Mouse (Mus musculus): Measurements from ENCODE around the gene Pqlc2. TPM values are rescaled to one million over a fixed set of nuclear protein-coding genes. Genes with fewer than 3 reads are reported as not detected.

The Pqlc2 gene
- total RNA-seq (2021) = 1 to 10 TPM; 3.9 TPM

- DNase-seq = peak; percentile 99
Measured at GRCm38 (mm10) chr4:139310171-139310898, at the start of gene Pqlc2, which contains the start of gene Akr7a5. Pqlc2 (minus strand) TSS chr4:139310708. Akr7a5 (plus strand) TSS chr4:139310744.

- DNase-seq = no peak
Measured at GRCm38 (mm10) chr4:139357211-139357610, 46.7 kb upstream of the Pqlc2 start.

GRCm38 (mm10) chr4:139352832-139353231, 42.3 kb upstream of the Pqlc2 start:
- no peak for DNase-seq

- peak; percentile 86 for DNase-seq
Measured at GRCm38 (mm10) chr4:139351931-139352711, 41.6 kb upstream of the Pqlc2 start, which contains the start of the genes Mrto4, Emc1 and Ubr4. Mrto4 (minus strand) TSS chr4:139352576. Emc1 (plus strand) TSS chr4:139352587. Ubr4 (plus strand) TSS chr4:139352609.

- DNase-seq = no peak
Measured at GRCm38 (mm10) chr4:139345416-139346019, 35.0 kb upstream of the Pqlc2 start.

GRCm38 (mm10) chr4:139343718-139344117, 33.2 kb upstream of the Pqlc2 start:
- peak; percentile 32 for DNase-seq

DNA sequence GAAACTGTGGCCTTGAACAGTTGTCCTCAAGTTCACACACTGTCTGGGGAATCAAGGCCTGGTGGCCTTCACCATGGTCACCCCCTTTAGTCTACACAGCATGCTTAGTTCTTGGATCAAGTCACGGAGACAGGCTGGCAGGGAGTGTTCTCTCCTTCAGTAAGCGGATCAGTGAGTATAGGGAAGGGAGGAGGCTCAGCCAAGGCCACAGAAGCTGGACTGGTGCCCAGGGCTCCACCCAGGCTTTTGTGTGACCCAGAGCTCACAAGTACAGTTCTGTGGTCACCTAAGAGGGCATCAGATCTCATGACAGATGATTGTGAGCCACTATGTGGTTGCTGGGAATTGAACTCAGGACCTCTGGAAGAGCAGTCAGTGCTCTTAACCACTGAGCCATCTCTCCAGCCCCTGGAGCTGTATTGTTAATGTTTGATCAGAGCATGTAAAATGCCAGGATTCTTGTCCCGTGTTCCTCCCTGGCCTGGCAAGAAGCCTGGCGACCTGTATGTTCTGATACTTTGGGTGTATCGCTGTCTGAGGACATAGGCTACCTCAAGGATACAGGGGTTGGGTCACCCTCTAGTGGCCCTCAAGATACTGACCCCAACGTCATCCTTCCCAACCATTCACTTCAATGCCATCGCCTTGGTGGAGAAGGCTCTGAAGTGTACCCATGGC, 31.2 kb upstream of the Pqlc2 start:
- DNase-seq = peak; percentile 29

DNA sequence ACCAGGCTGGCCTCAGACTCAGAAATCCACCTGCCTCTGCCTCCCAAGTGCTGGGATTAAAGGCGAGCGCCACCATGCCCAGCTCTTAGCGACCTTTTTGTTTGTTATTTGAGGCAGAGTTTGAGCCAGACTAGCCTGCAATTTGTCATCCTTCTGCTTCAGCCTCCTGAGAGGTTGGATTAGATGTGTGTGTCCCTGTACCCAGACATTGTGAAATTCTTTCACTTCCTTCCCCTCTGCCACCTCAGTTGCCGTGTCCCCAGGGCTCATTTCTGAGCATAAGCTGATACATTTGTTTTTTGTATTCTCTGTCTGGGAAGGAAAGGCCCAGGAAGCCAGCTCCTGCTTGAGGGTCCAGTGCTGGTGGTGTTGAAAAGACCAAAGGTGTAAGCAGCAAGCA, 30.3 kb upstream of the Pqlc2 start:
- no peak for DNase-seq

- DNase-seq = no peak
Measured at GRCm38 (mm10) chr4:139338145-139338544, 27.6 kb upstream of the Pqlc2 start.

- DNase-seq = peak; percentile 87
Measured at GRCm38 (mm10) chr4:139336822-139337483, 26.4 kb upstream of the Pqlc2 start.

- no peak for DNase-seq
Measured at GRCm38 (mm10) chr4:139335507-139335906, 25.0 kb upstream of the Pqlc2 start.

- no peak for DNase-seq
Measured at GRCm38 (mm10) chr4:139334631-139335295, 24.3 kb upstream of the Pqlc2 start.

DNA sequence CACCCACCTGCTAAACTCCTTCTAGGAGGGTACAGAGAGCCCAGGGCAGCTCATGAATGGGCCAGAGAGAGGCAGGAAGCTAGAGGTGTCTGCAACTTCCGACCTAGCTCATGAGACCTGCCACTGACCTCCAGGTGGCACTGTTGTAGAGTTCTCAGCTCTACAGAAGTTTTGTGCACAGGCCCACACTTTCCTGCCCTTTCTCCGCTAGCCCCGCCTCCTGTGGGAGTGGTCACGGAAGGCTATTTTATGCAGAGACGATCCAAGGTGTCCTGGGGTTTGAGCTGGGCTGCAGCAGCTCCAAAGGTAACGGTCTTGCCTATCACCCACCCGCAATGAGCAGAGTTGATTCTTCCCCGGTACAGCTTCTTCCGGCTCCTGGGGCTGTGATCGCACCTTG, 20.1 kb upstream of the Pqlc2 start:
- peak; percentile 81 for DNase-seq

- no peak for DNase-seq
Measured at GRCm38 (mm10) chr4:139319740-139320139, 9.2 kb upstream of the Pqlc2 start.

GRCm38 (mm10) chr4:139318449-139318848, 7.9 kb upstream of the Pqlc2 start:
- no peak for DNase-seq

DNA sequence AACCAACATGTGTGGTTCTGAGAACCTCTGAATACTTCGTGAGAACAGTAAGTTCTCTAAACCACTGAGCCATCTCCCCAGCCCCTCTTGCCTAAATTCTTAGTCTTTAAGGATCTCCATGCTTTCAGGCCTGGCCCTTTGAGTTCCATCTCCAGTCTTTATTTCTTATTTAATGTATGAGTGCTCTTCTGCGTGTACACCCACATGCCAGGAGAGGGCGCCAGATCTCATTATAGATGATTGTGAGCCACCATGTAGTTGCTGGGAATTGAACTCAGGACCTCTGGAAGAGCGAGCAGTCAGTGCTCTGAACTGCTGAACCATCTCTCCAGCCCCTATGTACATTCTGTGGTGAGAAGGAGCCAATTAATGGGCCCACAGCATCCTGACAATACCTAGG, 2.1 kb upstream of the Pqlc2 start:
- DNase-seq = peak; percentile 45

DNA sequence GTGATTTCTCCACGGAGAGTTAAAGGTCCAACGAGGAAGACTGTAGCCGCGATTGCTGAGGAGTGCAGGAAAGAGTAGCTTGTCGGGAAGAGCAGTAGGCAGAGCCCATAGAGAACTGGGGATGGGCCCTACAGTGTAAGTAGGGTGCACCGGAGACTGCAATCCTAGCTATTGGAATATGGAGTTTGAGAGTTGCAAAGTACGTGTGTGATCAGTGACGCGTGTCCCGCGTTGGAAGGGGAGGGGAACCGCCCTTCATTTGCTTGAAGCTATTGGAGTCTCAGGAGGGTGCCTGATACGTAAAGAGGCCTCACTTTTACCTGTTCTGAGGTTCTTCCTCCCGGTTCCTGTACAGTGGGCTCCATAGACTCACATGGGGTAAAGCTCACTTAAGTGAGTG, 1.2 kb upstream of the Pqlc2 start:
- no peak for DNase-seq

GRCm38 (mm10) chr4:139310899-139311701, 592 bp upstream of the Pqlc2 start:
- no peak for DNase-seq

DNA sequence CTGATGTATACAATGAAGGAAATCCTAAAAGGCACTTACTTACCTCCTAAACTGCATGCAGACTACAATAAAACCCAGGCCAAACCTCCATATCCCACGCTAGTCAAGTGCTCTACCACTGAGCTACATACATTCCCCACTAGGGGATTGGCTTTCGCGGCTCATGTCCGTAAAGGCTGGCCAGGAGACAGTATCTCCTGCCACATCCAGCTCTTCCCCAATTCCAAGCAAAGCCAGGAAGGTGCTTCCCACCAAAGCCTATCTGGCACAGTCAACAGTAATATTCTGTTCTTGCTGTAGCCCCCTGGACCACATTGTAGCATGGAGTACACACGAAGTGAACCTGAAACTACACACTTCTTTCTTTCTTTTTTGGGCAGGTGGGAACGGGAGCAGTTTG, 857 bp downstream of the Pqlc2 start:
- DNase-seq = no peak

- DNase-seq = no peak
Measured at GRCm38 (mm10) chr4:139307916-139308315, 2.6 kb downstream of the Pqlc2 start.

- no peak for DNase-seq
Measured at GRCm38 (mm10) chr4:139305521-139305920, 5.0 kb downstream of the Pqlc2 start.
